Mouse (Mus musculus) stomach, embryonic 14.5 days (tissue): ENCODE data around the gene Hoxb9. TPM values are rescaled to one million over a fixed set of nuclear protein-coding genes. Genes with fewer than 3 reads are reported as not detected.
A peak's percentile ranks its signal among the peaks of the same experiment; 100 is the strongest.

Experiments used
- ATAC-seq: fragments of 200-750 bp; cut with Nextera tagmentation; 2 replicates; pipeline ENCODE4 v1.8.0; 2017; ENCODE audit warnings: low read depth, moderate TSS enrichment; ENCODE audit not compliant: insufficient number of reproducible peaks, insufficient read depth, low FRiP score
- H3K27ac ChIP-seq: fragments of 300-500 bp; sonication (generic); 2 replicates; pipeline ENCODE4 v1.5.1; 2014; ENCODE audit warnings: mild to moderate bottlenecking, low read length, moderate library complexity, mixed read lengths
- H3K27me3 ChIP-seq: fragments of 300-500 bp; sonication (generic); 2 replicates; pipeline ENCODE4 v1.6.1; 2014; ENCODE audit warnings: low read length, control low read depth, mixed read lengths; ENCODE audit not compliant: control insufficient read depth, insufficient read depth
- H3K36me3 ChIP-seq: fragments of 300-500 bp; sonication (generic); 2 replicates; pipeline ENCODE4 v1.6.1; 2014; ENCODE audit warnings: mild to moderate bottlenecking, control low read depth, low read length, moderate library complexity, mixed read lengths; ENCODE audit not compliant: control insufficient read depth, insufficient read depth
- H3K4me1 ChIP-seq: fragments of 300-500 bp; sonication (generic); 2 replicates; pipeline ENCODE4 v1.6.1; 2014; ENCODE audit warnings: low read length, control low read depth, mixed read lengths; ENCODE audit not compliant: control insufficient read depth, insufficient read depth
- H3K4me2 ChIP-seq: fragments of 300-500 bp; sonication (generic); replicated peaks from 2 replicates; pipeline ENCODE4 v1.6.1; 2014; ENCODE audit warnings: low read depth, low read length, control low read depth
- H3K4me3 ChIP-seq: fragments of 300-500 bp; sonication (generic); 2 replicates; pipeline ENCODE4 v1.5.1; 2014; ENCODE audit warnings: low read depth, low read length, control low read depth
- H3K9ac ChIP-seq: fragments of 300-500 bp; sonication (generic); replicated peaks from 2 replicates; pipeline ENCODE4 v1.6.1; 2014; ENCODE audit warnings: low read depth, mild to moderate bottlenecking, control low read depth, low read length, moderate library complexity, mixed read lengths
- H3K9me3 ChIP-seq: fragments of 300-500 bp; sonication (generic); 2 replicates; pipeline ENCODE4 v1.6.1; 2016; ENCODE audit warnings: low read depth, low read length, control low read depth; ENCODE audit not compliant: control insufficient read depth
- WGBS: fragments of 180-500 bp; shearing (Covaris S2); extraction: QIAGEN DNeasy Blood & Tissue Kit; methylation state at CpG from one replicate; pipeline ENCODE4 v1.1.7; 2014; 5-methylcytosine and 5-hydroxymethylcytosine counted together
- polyA plus RNA-seq: library from polyadenylated mRNA; unstranded; fragments of >200 nt; fragmentation: Nextera tagmentation; extraction: Ambion mirVana; gene quantifications from 2 replicates; pipeline ENCODE4 v1.2.1, GENCODE M21; 2014

Hoxb9 gene
- polyA plus RNA-seq, 1 experiment from 2014 or later = 0.25 TPM

- H3K9me3 ChIP-seq = no peaks in the 10 kb centered on the region
- H3K9ac ChIP-seq = no peak overlapping the region; the same call in 1 of the 2 replicates
- H3K27me3 ChIP-seq = peaks cover 86% of the 10 kb centered on the region
- WGBS = under 1% methylated on average over 52 of the region's 52 CpGs
- peaks cover 17% of the 10 kb centered on the region for H3K4me1 ChIP-seq
- no peaks in the 10 kb centered on the region for H3K36me3 ChIP-seq
- ATAC-seq = no peak
- peak overlapping the region; percentile 24 for H3K4me3 ChIP-seq
- H3K27ac ChIP-seq = no peak overlapping the region
- peak overlapping the region; percentile 35 for H3K4me2 ChIP-seq
These were observed 319 bp downstream of the Hoxb9 start for GRCm38 (mm10) chr11:96271541-96272011.

GRCm38 (mm10) chr11:96272024-96272921 lies 1.0 kb downstream of the Hoxb9 start:
- no peaks in the 10 kb centered on the region for H3K36me3 ChIP-seq
- H3K4me1 ChIP-seq = peaks cover 17% of the 10 kb centered on the region
- H3K4me2 ChIP-seq = peak overlapping the region; percentile 35
- no peak overlapping the region for H3K27ac ChIP-seq
- H3K9ac ChIP-seq = no peak overlapping the region
- ATAC-seq = no peak
- H3K27me3 ChIP-seq = peaks cover 85% of the 10 kb centered on the region
- 1% methylated on average over 52 of the region's 58 CpGs for WGBS
- peak overlapping the region; percentile 24 for H3K4me3 ChIP-seq
- no peaks in the 10 kb centered on the region for H3K9me3 ChIP-seq

GRCm38 (mm10) chr11:96274428-96274827 lies 3.2 kb downstream of the Hoxb9 start:
- Histone ChIP-seq H3K4me1 (peaks cover 17% of the 10 kb centered on the region), H3K9me3 (no peaks in the 10 kb centered on the region), H3K27me3 (peaks cover 73% of the 10 kb centered on the region), H3K4me3 (no peak overlapping the region), H3K4me2 (no peak overlapping the region), H3K9ac (no peak overlapping the region), H3K27ac (no peak overlapping the region), H3K36me3 (no peaks in the 10 kb centered on the region)
- 10% methylated on average over 10 of the region's 10 CpGs for WGBS
- ATAC-seq = no peak

GRCm38 (mm10) chr11:96275896-96276295 lies 4.6 kb downstream of the Hoxb9 start:
- no peaks in the 10 kb centered on the region for H3K9me3 ChIP-seq
- H3K27ac ChIP-seq = no peak overlapping the region
- 18% methylated on average over 4 of the region's 4 CpGs for WGBS
- ATAC-seq = no peak
- H3K36me3 ChIP-seq = no peaks in the 10 kb centered on the region
- peaks cover 16% of the 10 kb centered on the region for H3K4me1 ChIP-seq
- H3K27me3 ChIP-seq = peaks cover 65% of the 10 kb centered on the region
- H3K4me2 ChIP-seq = no peak overlapping the region
- no peak overlapping the region for H3K9ac ChIP-seq
- no peak overlapping the region for H3K4me3 ChIP-seq

- no peak for ATAC-seq
- Histone ChIP-seq H3K4me3 (no peak overlapping the region), H3K4me2 (no peak overlapping the region), H3K9ac (no peak overlapping the region), H3K36me3 (no peaks in the 10 kb centered on the region), H3K4me1 (peaks cover 3% of the 10 kb centered on the region; the same call in 1 of the 2 replicates), H3K27me3 (peaks cover 58% of the 10 kb centered on the region), H3K27ac (no peak overlapping the region), H3K9me3 (no peaks in the 10 kb centered on the region)
- 6% methylated on average over 35 of the region's 35 CpGs for WGBS
These were observed 6.1 kb downstream of the Hoxb9 start for GRCm38 (mm10) chr11:96277151-96278044.

- no peak for ATAC-seq
- no peak overlapping the region for H3K4me2 ChIP-seq
- 20% methylated on average over 14 of the region's 14 CpGs for WGBS
- no peaks in the 10 kb centered on the region for H3K4me1 ChIP-seq
- H3K4me3 ChIP-seq = no peak overlapping the region
- H3K27me3 ChIP-seq = peaks cover 52% of the 10 kb centered on the region
- no peaks in the 10 kb centered on the region for H3K9me3 ChIP-seq
- no peak overlapping the region for H3K9ac ChIP-seq
- no peak overlapping the region for H3K27ac ChIP-seq
- H3K36me3 ChIP-seq = no peaks in the 10 kb centered on the region
These were observed 7.1 kb downstream of the Hoxb9 start for GRCm38 (mm10) chr11:96278324-96278723.

- ATAC-seq = peak; percentile 63; the same call in 1 of the 2 replicates
- peaks cover 52% of the 10 kb centered on the region for H3K27me3 ChIP-seq
These were observed 7.5 kb downstream of the Hoxb9 start for GRCm38 (mm10) chr11:96278773-96279172.

More at GRCm38 (mm10) chr11:96278773-96279172, 7.5 kb downstream of the Hoxb9 start:
- H3K4me3 ChIP-seq = no peak overlapping the region
- H3K36me3 ChIP-seq = no peaks in the 10 kb centered on the region
- no peak overlapping the region for H3K4me2 ChIP-seq
- no peak overlapping the region for H3K9ac ChIP-seq
- H3K4me1 ChIP-seq = no peaks in the 10 kb centered on the region
- H3K27ac ChIP-seq = no peak overlapping the region
- 2% methylated on average over 9 of the region's 9 CpGs for WGBS
- no peaks in the 10 kb centered on the region for H3K9me3 ChIP-seq
